Mouse (Mus musculus) forebrain, embryonic 15.5 days (tissue): ENCODE measurements around the gene Spdye4c. TPM values are rescaled to one million over a fixed set of nuclear protein-coding genes. Genes with fewer than 3 reads are reported as not detected.

ENCODE experiments used
- ATAC-seq: fragments of 200-750 bp; cut with Nextera tagmentation; replicated peaks from 2 replicates; pipeline ENCODE4 v1.8.0; 2017; ENCODE audit warnings: mild to moderate bottlenecking, moderate TSS enrichment, moderate library complexity
- H3K27ac ChIP-seq: fragments of 300-500 bp; sonication (generic); replicated peaks from 2 replicates; pipeline ENCODE4 v1.5.1; 2015; ENCODE audit warnings: mild to moderate bottlenecking, inconsistent platforms
- H3K27me3 ChIP-seq: fragments of 300-500 bp; sonication (generic); 2 replicates; pipeline ENCODE4 v1.6.1; 2015; ENCODE audit warnings: inconsistent platforms
- H3K36me3 ChIP-seq: fragments of 300-500 bp; sonication (generic); 2 replicates; pipeline ENCODE4 v1.6.1; 2015; ENCODE audit warnings: mild to moderate bottlenecking, inconsistent platforms
- H3K4me1 ChIP-seq: fragments of 300-500 bp; sonication (generic); 2 replicates; pipeline ENCODE4 v1.6.1; 2015; ENCODE audit warnings: inconsistent platforms
- H3K4me2 ChIP-seq: fragments of 300-500 bp; sonication (generic); replicated peaks from 2 replicates; pipeline ENCODE4 v1.6.1; 2015; ENCODE audit warnings: mild to moderate bottlenecking, inconsistent platforms
- H3K4me3 ChIP-seq: fragments of 300-500 bp; sonication (generic); 2 replicates; pipeline ENCODE4 v1.5.1; 2015; ENCODE audit warnings: mild to moderate bottlenecking, inconsistent platforms
- H3K9ac ChIP-seq: fragments of 300-500 bp; sonication (generic); replicated peaks from 2 replicates; pipeline ENCODE4 v1.6.1; 2015; ENCODE audit warnings: mild to moderate bottlenecking, inconsistent platforms
- H3K9me3 ChIP-seq: fragments of 300-500 bp; sonication (generic); 2 replicates; pipeline ENCODE4 v1.6.1; 2016; ENCODE audit warnings: inconsistent platforms
- WGBS: fragments of 180-500 bp; shearing (Covaris S2); methylation state at CpG from one replicate; pipeline ENCODE4 v1.1.7; 2015; ENCODE audit warnings: mixed read lengths; 5-methylcytosine and 5-hydroxymethylcytosine counted together
- polyA plus RNA-seq: library from polyadenylated mRNA; unstranded; fragments of >200 nt; fragmentation: Nextera tagmentation; extraction: Ambion mirVana; gene quantifications from 2 replicates; pipeline ENCODE4 v1.2.1, GENCODE M21; 2015

The Spdye4c gene
- not detected in 2 replicates for polyA plus RNA-seq

DNA sequence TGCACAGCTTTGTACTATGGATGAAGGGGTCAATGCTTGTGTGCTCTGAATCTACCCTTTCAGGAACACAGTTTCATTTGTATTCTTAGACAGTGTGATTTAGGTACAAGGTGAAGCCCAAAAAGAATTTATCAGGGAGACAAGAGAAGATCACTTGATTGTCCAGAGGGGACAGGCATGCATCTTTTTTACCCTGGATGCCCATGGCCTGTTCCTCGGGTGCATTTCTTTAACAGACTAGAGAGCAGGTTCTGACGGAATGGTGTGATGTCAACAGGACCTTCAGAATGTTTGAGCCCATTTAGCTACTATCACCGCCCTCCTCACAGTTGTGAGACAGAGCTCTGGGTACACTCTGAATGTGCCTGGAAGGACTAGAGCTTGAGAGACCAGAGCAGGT lies at the start of gene Spdye4c:
TSS of gene Spdye4c (plus strand) at position 301 of the 400 bp plus-strand sequence.
- Histone ChIP-seq H3K4me1 (no peaks in the 10 kb centered on the region), H3K9ac (no peak within 1 kb of the TSS), H3K27me3 (no peaks in the 10 kb centered on the region), H3K4me3 (no peak within 1 kb of the TSS), H3K9me3 (no peaks in the 10 kb centered on the region), H3K4me2 (no peak within 1 kb of the TSS), H3K36me3 (no peaks in the 10 kb centered on the region), H3K27ac (no peak within 1 kb of the TSS)
- WGBS: 93% methylated on average over 3 of the region's 3 CpGs
- ATAC-seq: no peak

DNA sequence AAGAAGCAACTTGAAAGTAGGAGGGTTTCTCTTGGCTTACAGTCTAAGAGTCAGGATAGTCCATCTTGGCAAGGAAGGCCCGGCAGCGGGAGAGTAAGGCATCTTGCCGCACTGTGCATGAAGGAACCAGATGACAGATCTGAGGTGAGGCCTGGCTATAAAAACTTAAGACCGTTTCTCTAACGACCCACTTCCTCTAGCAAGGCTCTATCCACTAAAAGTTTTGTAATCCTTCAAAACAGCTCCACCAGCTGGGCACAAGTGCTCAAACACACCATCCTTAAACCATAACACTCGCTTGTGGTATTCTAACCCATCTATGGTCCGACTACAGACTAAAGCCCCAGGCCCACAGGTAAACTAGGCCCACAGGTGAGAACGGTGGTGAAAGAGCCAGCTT lies 47.5 kb upstream of the Spdye4c start:
- no peak overlapping the region for H3K9ac ChIP-seq
- no peak overlapping the region for H3K4me3 ChIP-seq
- H3K27ac ChIP-seq: no peak overlapping the region
- H3K9me3 ChIP-seq: no peaks in the 10 kb centered on the region
- WGBS: 87% methylated on average over 8 of the region's 8 CpGs
- H3K36me3 ChIP-seq: no peaks in the 10 kb centered on the region
- H3K4me2 ChIP-seq: no peak overlapping the region
- H3K27me3 ChIP-seq: no peaks in the 10 kb centered on the region
- no peak for ATAC-seq
- no peaks in the 10 kb centered on the region for H3K4me1 ChIP-seq

DNA sequence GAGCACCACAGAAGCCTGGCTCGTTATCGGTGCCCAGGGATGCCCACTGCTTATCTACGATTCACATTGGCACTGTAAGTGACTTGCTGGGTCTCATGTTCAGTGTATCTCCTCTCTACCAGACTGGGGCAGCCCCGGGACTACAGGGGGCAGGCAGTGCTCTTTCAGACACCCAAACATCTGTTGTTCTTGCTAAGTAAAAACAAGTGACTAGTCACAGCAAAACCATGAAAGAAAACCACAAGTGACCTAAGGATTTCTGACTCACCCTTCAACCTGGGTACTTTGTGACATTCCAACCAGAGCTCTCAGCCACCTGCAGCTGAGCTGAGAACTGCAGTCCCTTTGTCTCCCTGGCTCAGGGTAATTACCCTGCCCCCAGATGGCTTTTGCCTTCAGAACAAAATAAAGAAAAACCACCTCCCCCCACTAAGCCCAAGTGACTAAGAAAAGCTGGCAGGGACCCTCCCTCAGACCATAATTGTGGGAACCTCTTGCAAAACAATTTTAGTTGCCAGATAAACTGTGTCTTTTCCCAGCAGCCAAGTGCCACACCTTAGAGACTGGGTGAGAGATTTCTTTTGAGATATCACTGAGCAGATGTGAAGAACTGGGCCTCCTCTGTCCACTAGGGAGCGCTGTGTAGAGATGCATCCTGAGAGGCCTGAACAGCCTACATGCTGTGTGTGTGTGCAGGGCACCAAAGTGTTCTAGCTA lies 46.4 kb upstream of the Spdye4c start:
- ATAC-seq: no peak
- H3K4me1 ChIP-seq: no peaks in the 10 kb centered on the region
- WGBS: 29% methylated on average over 5 of the region's 5 CpGs
- no peaks in the 10 kb centered on the region for H3K27me3 ChIP-seq
- no peak overlapping the region for H3K9ac ChIP-seq
- H3K36me3 ChIP-seq: no peaks in the 10 kb centered on the region
- no peak overlapping the region for H3K4me2 ChIP-seq
- no peak overlapping the region for H3K4me3 ChIP-seq
- H3K27ac ChIP-seq: no peak overlapping the region
- H3K9me3 ChIP-seq: no peaks in the 10 kb centered on the region

DNA sequence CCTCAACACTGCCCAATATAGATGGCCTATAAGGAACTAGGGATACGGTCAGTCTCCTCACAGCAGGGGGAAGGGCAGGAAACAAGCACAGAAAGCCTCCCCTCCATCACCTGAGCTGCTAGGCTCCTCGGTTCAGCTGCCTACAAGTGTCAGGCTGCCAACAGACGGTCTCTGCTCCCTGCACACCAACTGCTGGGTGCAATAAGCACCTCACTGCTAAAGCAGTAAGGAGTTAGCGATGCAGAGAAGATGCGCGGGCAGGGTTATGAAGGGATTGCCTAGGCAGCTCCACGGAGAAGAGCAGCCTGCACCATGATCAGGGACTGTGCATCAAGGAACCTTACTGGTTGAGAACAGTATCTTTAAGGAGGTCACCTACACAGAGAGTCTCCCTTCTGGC lies 45.6 kb upstream of the Spdye4c start:
- no peaks in the 10 kb centered on the region for H3K27me3 ChIP-seq
- H3K9me3 ChIP-seq: no peaks in the 10 kb centered on the region
- no peak overlapping the region for H3K27ac ChIP-seq
- no peak overlapping the region for H3K9ac ChIP-seq
- no peaks in the 10 kb centered on the region for H3K36me3 ChIP-seq
- WGBS: 59% methylated on average over 7 of the region's 7 CpGs
- no peak overlapping the region for H3K4me2 ChIP-seq
- ATAC-seq: no peak
- H3K4me1 ChIP-seq: no peaks in the 10 kb centered on the region
- H3K4me3 ChIP-seq: no peak overlapping the region

DNA sequence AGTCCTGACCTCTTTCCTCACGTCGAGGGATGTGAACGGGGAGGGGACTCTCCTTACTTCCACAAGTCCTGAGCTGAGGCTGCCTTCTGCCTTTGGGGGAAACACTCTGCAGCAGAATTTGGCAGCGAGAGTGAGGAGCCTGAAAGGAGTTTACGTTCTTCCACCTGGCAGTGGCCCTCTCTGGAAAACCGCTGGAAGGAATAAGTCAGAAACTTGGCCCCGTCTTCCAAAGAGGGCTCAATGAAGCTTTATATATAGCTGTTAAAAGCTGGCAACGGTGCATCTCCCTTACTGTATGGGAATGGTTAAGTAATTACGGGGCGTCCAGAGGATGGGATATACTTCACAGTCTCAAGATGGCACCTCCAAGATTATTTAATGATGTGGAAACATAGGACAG lies 43.9 kb upstream of the Spdye4c start:
- Histone ChIP-seq H3K27me3 (no peaks in the 10 kb centered on the region), H3K27ac (no peak overlapping the region), H3K36me3 (no peaks in the 10 kb centered on the region), H3K4me1 (no peaks in the 10 kb centered on the region), H3K4me3 (no peak overlapping the region), H3K4me2 (no peak overlapping the region), H3K9ac (no peak overlapping the region), H3K9me3 (no peaks in the 10 kb centered on the region)
- 87% methylated on average over 10 of the region's 10 CpGs for WGBS
- no peak for ATAC-seq

DNA sequence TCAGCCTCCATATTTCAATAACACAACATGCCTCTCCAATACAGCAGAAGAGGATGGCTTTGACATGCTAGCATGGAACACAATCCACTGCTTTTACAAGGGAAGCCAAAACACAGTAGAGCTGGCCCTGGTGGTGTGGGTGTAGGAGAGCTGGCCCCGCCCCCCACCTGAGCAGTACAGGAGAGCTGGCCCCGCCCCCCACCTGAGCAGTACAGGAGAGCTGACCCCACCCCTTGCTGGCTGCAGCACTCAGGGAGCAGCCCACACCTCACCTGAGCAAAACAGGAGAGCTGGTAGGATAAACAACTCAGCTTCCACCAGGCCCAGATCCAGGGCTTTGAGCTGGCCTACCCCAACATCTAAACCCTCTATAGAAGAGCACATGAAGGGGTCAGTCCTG lies 42.7 kb upstream of the Spdye4c start:
- no peak overlapping the region for H3K4me2 ChIP-seq
- WGBS: 60% methylated on average over 2 of the region's 2 CpGs
- H3K27ac ChIP-seq: no peak overlapping the region

DNA sequence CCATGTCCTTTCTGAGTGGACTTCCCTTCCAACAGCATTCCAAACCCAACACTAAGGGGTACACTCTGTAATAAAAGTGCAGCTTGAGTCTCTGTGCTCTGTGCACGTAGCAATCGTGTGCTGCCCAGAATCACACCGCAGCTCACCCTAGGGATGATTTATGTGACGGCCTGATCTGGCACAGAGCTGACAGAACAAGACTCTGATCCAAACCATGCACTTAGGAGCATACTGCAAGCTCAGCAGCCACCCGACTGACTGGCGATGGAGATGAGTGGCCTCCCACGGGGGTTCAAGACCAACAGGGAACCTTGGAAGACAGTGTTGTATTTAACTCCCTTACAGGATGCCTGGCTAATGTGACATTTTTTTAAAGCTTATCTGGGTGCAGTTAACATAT lies 41.4 kb upstream of the Spdye4c start:
- WGBS: 64% methylated on average over 7 of the region's 7 CpGs
- ATAC-seq: no peak

More for the DNA sequence above, 42.7 kb upstream of the Spdye4c start:
- Histone ChIP-seq H3K4me1 (no peaks in the 10 kb centered on the region), H3K4me3 (no peak overlapping the region), H3K27me3 (no peaks in the 10 kb centered on the region), H3K9ac (no peak overlapping the region), H3K36me3 (no peaks in the 10 kb centered on the region), H3K9me3 (no peaks in the 10 kb centered on the region)
- ATAC-seq: no peak

DNA sequence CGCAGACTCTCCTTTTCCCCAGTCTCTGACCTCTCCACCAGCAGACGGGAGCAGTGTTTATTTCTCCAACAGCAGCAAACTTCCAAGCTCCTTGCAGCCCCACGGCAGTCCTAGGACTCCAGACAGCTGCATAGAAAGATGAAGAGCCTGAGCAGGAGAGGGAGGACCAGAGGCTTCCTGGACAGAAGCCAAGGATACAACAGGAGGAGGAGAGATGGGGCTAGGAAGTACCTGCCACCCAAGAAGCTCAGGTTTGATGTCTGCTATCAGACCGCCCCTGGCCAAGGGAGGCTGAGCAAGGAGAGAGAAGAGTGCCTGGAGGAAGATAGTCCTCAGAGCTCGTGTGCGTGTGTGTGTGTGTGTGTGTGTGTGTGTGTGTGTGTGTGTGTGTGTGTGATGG lies 41.0 kb upstream of the Spdye4c start:
- WGBS: 61% methylated on average over 6 of the region's 6 CpGs
- Histone ChIP-seq H3K36me3 (no peaks in the 10 kb centered on the region), H3K9me3 (no peaks in the 10 kb centered on the region), H3K4me1 (no peaks in the 10 kb centered on the region), H3K27me3 (no peaks in the 10 kb centered on the region), H3K4me3 (no peak overlapping the region), H3K27ac (no peak overlapping the region), H3K9ac (no peak overlapping the region), H3K4me2 (no peak overlapping the region)
- no peak for ATAC-seq

More for the DNA sequence above, 41.4 kb upstream of the Spdye4c start:
- no peak overlapping the region for H3K4me2 ChIP-seq
- H3K4me1 ChIP-seq: no peaks in the 10 kb centered on the region
- no peaks in the 10 kb centered on the region for H3K9me3 ChIP-seq
- no peak overlapping the region for H3K27ac ChIP-seq
- H3K27me3 ChIP-seq: no peaks in the 10 kb centered on the region
- H3K4me3 ChIP-seq: no peak overlapping the region
- no peaks in the 10 kb centered on the region for H3K36me3 ChIP-seq
- H3K9ac ChIP-seq: no peak overlapping the region

DNA sequence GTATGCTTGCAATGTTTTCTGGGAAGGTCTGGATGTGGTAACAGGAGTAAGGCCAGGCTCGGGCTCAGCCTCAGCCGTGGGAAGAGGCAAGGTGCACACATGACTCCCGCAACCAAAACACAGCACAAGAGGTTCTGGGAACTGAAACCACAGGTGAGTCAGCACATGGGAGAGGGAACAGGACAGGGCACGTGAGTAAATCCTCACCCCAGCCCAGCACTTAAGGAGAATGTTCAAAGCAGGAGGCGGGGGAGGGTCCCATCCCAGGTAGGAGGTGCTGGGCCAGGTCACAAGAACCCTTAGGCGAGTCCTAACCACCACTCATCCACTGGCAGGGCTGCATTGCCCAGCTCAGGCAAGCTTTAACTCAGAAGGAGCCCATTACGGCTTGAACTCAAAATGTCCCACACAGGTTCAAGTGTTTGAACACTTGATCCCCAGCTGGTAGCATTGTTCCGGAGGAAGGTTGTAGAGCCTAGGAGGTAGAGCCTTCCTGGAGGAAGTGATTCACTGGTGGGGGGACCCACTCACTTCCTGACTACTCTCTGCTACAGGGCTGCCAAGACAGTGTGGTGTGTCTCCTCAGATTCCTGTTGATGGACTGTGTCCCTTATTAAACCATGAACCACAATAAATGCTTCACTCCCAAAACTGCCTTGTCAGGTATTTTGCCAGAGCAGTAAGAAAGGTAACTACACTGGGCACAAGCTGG lies 38.8 kb upstream of the Spdye4c start:
- Histone ChIP-seq H3K27me3 (no peaks in the 10 kb centered on the region), H3K9me3 (no peaks in the 10 kb centered on the region), H3K4me3 (no peak overlapping the region), H3K36me3 (no peaks in the 10 kb centered on the region), H3K9ac (no peak overlapping the region), H3K4me1 (no peaks in the 10 kb centered on the region), H3K27ac (no peak overlapping the region), H3K4me2 (no peak overlapping the region)
- WGBS: 81% methylated on average over 8 of the region's 8 CpGs
- ATAC-seq: no peak

DNA sequence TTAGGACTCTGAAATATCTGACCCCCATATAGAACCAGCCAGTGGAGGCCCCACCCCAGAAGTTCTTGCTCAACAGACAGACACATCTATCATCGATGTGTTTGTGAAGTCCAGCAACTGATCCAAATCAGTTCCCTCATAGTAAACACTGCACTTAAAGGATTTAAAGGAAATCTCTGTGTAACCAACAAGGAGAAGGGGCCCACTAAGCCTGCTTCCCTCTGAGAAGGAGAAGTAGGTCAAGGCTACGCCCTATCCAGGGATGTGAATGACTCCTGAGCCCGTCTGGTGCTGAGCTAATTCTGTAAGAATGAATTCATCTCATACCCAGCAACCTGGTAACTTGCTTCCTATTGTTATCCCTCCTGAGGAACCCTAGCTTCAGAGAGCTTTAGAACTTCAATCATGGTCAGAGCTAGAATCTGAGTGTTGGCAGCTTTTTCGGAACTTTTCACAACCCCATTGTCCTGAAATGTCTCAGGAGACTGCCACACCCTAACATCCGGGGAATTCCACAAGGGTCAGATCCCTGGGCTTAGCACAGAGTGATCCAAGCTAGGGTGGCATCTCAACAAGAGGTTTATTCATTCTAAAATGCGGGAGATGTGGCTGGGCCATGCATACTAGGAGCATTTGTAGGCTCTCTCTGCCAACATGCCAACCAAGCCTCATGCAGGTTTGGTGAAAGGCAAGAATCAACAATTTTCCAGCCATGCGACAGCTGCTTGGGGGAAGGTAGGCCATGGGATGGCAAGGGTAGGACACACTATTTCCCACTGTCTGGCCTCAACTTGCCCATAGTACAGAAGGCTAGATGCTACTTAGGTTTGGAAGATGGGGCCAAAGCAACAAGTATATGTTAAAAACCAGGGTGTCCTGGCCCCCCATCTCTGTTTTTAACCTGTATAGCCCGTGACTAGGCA lies 38.0 kb upstream of the Spdye4c start:
- H3K9ac ChIP-seq: no peak overlapping the region
- H3K4me2 ChIP-seq: no peak overlapping the region
- no peak overlapping the region for H3K27ac ChIP-seq
- no peak for ATAC-seq
- H3K9me3 ChIP-seq: no peaks in the 10 kb centered on the region
- H3K4me1 ChIP-seq: no peaks in the 10 kb centered on the region
- 84% methylated on average over 8 of the region's 8 CpGs for WGBS
- no peak overlapping the region for H3K4me3 ChIP-seq
- H3K27me3 ChIP-seq: no peaks in the 10 kb centered on the region
- no peaks in the 10 kb centered on the region for H3K36me3 ChIP-seq

DNA sequence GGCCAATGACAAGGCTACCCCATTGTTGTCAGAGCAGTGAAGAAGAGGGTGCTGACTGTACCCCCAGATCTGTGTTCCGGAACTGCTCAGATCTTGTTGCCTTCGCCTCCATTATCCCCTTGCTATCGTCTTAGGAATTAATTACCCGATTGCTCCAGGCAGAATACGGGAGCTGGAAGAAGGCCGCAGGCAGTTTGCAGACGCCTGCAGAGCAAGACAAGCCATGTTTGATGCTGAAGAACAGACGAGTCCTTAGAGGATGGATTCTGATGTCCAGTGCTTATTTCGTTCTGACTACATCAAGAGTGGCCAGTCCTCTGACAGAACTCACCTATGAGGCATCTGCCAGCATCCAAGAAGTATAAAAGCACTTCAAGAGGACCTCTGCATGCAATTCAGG lies 35.9 kb upstream of the Spdye4c start:
- Histone ChIP-seq H3K9me3 (no peaks in the 10 kb centered on the region), H3K27me3 (no peaks in the 10 kb centered on the region), H3K27ac (no peak overlapping the region), H3K4me1 (no peaks in the 10 kb centered on the region), H3K9ac (no peak overlapping the region), H3K4me2 (no peak overlapping the region), H3K4me3 (no peak overlapping the region), H3K36me3 (no peaks in the 10 kb centered on the region)
- WGBS: 70% methylated on average over 9 of the region's 9 CpGs
- no peak for ATAC-seq

DNA sequence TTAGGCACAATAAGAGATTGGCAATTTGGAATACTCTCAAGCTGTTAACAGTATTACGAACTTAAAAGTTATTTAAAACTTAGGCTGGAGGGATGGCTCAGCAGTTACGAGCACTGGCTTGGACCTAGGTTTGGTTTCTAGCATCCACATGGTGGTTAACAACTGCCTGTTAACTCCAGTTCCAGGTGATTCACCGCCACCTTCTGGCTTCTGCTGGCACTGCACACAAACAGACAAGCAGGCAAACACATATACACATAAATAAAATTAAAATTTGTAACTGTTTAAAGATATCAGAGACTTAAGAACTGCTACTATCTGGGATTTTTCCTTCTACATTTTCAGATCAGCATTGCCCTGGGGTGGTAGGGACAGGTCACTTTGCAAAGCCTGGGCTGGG lies 26.8 kb upstream of the Spdye4c start:
- 86% methylated on average over 3 of the region's 3 CpGs for WGBS
- Histone ChIP-seq H3K4me2 (no peak overlapping the region), H3K4me1 (no peaks in the 10 kb centered on the region), H3K27me3 (no peaks in the 10 kb centered on the region), H3K9ac (no peak overlapping the region), H3K27ac (no peak overlapping the region), H3K4me3 (no peak overlapping the region), H3K36me3 (no peaks in the 10 kb centered on the region), H3K9me3 (no peaks in the 10 kb centered on the region)
- ATAC-seq: no peak
